Mouse (Mus musculus): Measurements from ENCODE around the gene Mical2.

DNA sequence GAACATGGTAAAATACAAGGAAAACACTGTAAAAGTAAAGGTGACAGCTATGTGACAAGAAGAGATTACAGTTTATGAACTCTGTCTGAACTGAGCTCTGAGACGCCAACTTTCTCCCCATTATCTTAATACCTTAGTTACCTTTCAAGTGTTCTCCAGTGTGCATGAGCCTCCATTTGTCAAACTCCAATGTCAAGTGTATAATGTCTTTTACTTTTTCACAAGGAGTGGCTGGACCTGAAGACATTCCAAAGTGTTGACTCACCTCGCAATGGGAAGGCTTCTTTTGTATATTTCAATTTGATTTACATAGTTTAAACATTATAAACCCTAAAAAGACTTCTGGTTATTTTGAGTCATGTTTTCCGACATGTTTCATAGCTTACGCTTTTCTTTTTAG, 197.8 kb downstream of the Mical2 start:
- TF ChIP-seq CTCF (conservative IDR thresholded peaks at IDR 0.05; ENCODE audit: insufficient read depth, insufficient read length, low read depth, low read length) (no peak), POLR2A (IDR thresholded peaks at IDR 0.05; ENCODE audit: low read depth, low read length) (no peak)
